Mouse (Mus musculus) layer of hippocampus, postnatal 36 days (tissue): ENCODE results near the gene Stard10. TPM values are rescaled to one million over a fixed set of nuclear protein-coding genes. Genes with fewer than 3 reads are reported as not detected.

Experiments
- total RNA-seq, 2 experiments: library from RNA; stranded (reverse); gene quantifications; 2 replicates each; pipeline ENCODE4 v1.2.3; 2021

The Stard10 gene
- total RNA-seq, 2 experiments from 2014 or later, result 22.7 to 23.3 TPM

Other genes starting within 250 kb of the Stard10 start
- 10 to 100 TPM; 39.2 to 40.5 TPM for gene Fchsd2, start 224.2 kb upstream of the Stard10 start, total RNA-seq
- gene Atg16l2, start 14.8 kb upstream of the Stard10 start, total RNA-seq, result 10 to 100 TPM; 42.1 to 42.7 TPM
- 10 to 100 TPM; 20.1 to 20.8 TPM for gene Arap1, start 31.0 kb downstream of the Stard10 start, total RNA-seq
- 1 to 10 TPM in 1 of 2 experiments, not detected in 1; 3.0 TPM for gene Gm45837, start 93.8 kb downstream of the Stard10 start, total RNA-seq
- 100 to 1,000 TPM; 300 to 301 TPM for gene Pde2a, start 104.6 kb downstream of the Stard10 start, total RNA-seq